Mouse (Mus musculus) cortical plate, adult 2 months (tissue): Measurements from ENCODE around the gene Tecta. TPM values are rescaled to one million over a fixed set of nuclear protein-coding genes. Genes with fewer than 3 reads are reported as not detected.

Source experiments
- H3K27ac ChIP-seq: fragments of 200-500 bp; 2 replicates; pipeline ENCODE4 v1.5.1; 2012; ENCODE audit warnings: low read length, control low read depth, inconsistent platforms; ENCODE audit not compliant: insufficient read depth
- H3K4me1 ChIP-seq: fragments of 200-500 bp; 2 replicates; pipeline ENCODE4 v1.6.1; 2011; ENCODE audit warnings: low read length; ENCODE audit not compliant: control insufficient read depth, insufficient read depth
- H3K4me3 ChIP-seq: fragments of 200-500 bp; 2 replicates; pipeline ENCODE4 v1.5.1; 2011; ENCODE audit warnings: mild to moderate bottlenecking, low read length, control low read depth; ENCODE audit not compliant: insufficient read depth
- CTCF ChIP-seq: fragments of 200-500 bp; IDR thresholded peaks from 2 replicates; pipeline ENCODE4 v1.5.1; 2011; ENCODE audit warnings: mild to moderate bottlenecking, control low read depth, low read length; ENCODE audit not compliant: insufficient read depth; ENCODE audit errors: extremely low read depth
- POLR2A ChIP-seq: fragments of 200-500 bp; IDR thresholded peaks from 2 replicates; pipeline ENCODE4 v1.6.1; 2011; ENCODE audit warnings: mild to moderate bottlenecking, low read length, control low read depth; ENCODE audit not compliant: insufficient read depth; ENCODE audit errors: extremely low read depth
- polyA plus RNA-seq: library from polyadenylated mRNA; depleted of rRNA; stranded (reverse); fragments of >200 nt; gene quantifications from 2 replicates; pipeline ENCODE4 v1.2.3, GENCODE M21; 2012; rRNA removed

Tecta gene
- polyA plus RNA-seq, 1 experiment, result 0.27 TPM

DNA sequence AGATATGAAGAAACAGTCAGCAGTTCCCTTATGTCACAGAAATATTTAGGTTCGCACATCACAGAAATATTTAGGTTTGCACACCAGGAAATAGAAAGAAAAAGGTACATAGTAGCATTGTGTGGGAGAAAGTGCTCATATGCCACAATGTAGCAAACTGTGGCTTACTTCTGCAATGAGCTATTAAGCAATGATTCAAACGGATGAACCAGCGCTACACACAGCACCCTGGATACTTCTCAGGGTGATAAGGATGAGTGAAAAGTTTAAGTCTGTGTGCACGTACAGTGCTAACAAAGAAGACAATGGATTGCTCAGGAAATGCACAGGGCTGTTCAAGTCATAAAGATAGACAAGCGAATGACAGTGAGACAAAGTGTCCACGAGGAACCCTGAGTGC lies 85.3 kb downstream of the Tecta start:
- H3K4me3 ChIP-seq, result no peak overlapping the region
- no peak for TF ChIP-seq POLR2A
- TF ChIP-seq CTCF, result no peak
- H3K27ac ChIP-seq, result no peak overlapping the region
- no peaks in the 10 kb centered on the region for H3K4me1 ChIP-seq

DNA sequence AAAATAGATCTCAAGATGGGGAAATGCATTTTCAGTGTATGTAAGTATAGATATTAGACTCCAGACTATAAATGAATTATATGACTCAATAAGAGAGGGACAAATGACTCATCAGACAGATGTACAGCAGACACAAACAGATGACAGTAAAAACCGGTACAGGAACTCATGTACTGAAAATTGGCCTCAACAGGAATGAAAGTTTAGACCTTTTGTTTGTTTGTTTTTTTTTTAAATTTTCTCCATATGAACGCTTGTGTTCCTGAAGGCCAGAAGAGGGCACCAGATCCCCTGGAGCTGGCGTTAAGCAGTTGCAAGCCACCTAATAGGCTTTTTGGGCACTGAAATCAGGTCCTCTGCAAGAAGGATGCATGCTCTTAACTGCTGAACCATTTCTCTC lies 85.9 kb downstream of the Tecta start:
- Histone ChIP-seq H3K4me1 (no peaks in the 10 kb centered on the region), H3K27ac (no peak overlapping the region), H3K4me3 (no peak overlapping the region)
- TF ChIP-seq CTCF (peak; percentile 57), POLR2A (no peak)

GRCm38 (mm10) chr9:42311311-42311710 lies 88.4 kb downstream of the Tecta start:
- Histone ChIP-seq H3K4me3 (no peak overlapping the region), H3K27ac (no peak overlapping the region), H3K4me1 (peaks cover 2% of the 10 kb centered on the region; the same call in 1 of the 2 replicates)
- TF ChIP-seq POLR2A (no peak), CTCF (no peak)

GRCm38 (mm10) chr9:42303894-42304293 lies 95.8 kb downstream of the Tecta start:
- H3K27ac ChIP-seq, result no peak overlapping the region
- peaks cover 3% of the 10 kb centered on the region for H3K4me1 ChIP-seq
- H3K4me3 ChIP-seq, result no peak overlapping the region
- TF ChIP-seq POLR2A (no peak), CTCF (no peak)

- Histone ChIP-seq H3K4me1 (peaks cover 2% of the 10 kb centered on the region; the same call in 1 of the 2 replicates), H3K27ac (no peak overlapping the region), H3K4me3 (no peak overlapping the region)
- TF ChIP-seq CTCF, result no peak
- no peak for TF ChIP-seq POLR2A
These were observed 98.6 kb downstream of the Tecta start for GRCm38 (mm10) chr9:42301082-42301633.

DNA sequence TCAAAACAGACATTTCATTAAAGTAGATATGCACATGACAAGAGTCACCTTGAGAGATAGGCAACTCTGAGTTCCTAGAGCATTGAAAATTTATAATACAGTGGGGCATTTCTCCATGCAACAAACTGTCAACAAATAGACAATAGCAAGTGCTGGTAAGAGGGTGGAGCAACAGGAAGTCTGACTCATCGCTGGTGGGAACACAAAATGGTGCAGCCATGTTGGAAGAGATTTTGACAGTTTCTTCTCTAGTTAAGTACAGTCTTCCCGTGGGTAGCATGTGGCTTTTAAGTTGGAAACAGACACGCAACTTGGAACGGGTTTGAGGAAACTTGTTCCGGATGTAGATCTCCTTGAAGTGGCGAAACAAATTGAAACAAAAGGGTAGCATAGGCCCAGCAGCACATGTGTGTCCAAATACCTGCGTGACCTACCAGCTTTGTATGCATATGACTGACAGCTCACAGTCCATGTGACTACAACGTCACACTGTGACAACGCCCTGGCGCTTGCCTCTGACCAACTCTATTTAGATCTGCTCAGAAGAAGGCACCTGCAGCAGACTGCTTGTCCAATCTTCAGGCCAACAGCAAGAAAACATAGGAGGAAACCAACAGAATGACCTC lies 103.3 kb downstream of the Tecta start:
- Histone ChIP-seq H3K4me1 (peaks cover 2% of the 10 kb centered on the region; the same call in 1 of the 2 replicates), H3K4me3 (no peak overlapping the region), H3K27ac (no peak overlapping the region)
- TF ChIP-seq POLR2A (no peak), CTCF (no peak)

DNA sequence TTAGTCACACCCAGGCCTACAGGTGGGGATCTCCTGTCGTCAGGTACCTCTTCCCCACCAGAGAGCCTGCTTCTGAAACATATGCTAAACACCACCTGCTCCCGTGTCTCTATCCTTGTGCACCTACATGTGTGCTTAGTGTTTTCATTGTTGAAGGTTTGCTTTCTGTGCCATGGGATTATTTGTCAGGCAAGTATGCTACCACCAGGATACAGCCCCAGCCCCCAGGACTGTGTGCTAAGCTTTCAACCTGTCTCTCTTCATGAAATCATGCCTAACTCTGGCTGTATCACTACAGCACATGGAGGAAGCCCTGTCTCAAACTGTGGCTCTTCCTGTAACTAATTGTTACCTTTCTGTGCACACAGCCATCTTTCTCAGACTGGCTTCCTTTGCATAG lies 105.6 kb downstream of the Tecta start:
- H3K27ac ChIP-seq, result no peak overlapping the region
- H3K4me3 ChIP-seq, result no peak overlapping the region
- no peaks in the 10 kb centered on the region for H3K4me1 ChIP-seq
- TF ChIP-seq POLR2A (no peak), CTCF (no peak)

- Histone ChIP-seq H3K27ac (no peak overlapping the region), H3K4me3 (no peak overlapping the region), H3K4me1 (no peaks in the 10 kb centered on the region)
- TF ChIP-seq POLR2A (no peak), CTCF (no peak)
These were observed 106.1 kb downstream of the Tecta start for GRCm38 (mm10) chr9:42293596-42293995.

GRCm38 (mm10) chr9:42293051-42293450 lies 106.7 kb downstream of the Tecta start:
- Histone ChIP-seq H3K4me3 (no peak overlapping the region), H3K27ac (no peak overlapping the region), H3K4me1 (no peaks in the 10 kb centered on the region)
- TF ChIP-seq CTCF (no peak), POLR2A (no peak)

- no peak overlapping the region for H3K4me3 ChIP-seq
- H3K27ac ChIP-seq, result no peak overlapping the region
- H3K4me1 ChIP-seq, result no peaks in the 10 kb centered on the region
- no peak for TF ChIP-seq POLR2A
These were observed 120.1 kb downstream of the Tecta start for GRCm38 (mm10) chr9:42279676-42280075.

Other genes starting within 250 kb of the Tecta start
- 74.8 and 90.6 TPM in 2 replicates for gene Sc5d, start 135.7 kb downstream of the Tecta start, polyA plus RNA-seq
- gene Tbcel, start 107.9 kb upstream of the Tecta start, polyA plus RNA-seq, result 30.3 and 32.6 TPM in 2 replicates